Mouse (Mus musculus) myocyte (in vitro differentiated cells): ENCODE measurements at regions not wholly inside any gene's neighbourhood (a gene's known extent, or its start where the extent isn't known, plus 50 kb on each side); places are given as distances from the start of the nearest gene placed in this dataset.

Experiments used
- H3K27me3 ChIP-seq: one replicate; pipeline ENCODE4 v1.6.1; 2011; ENCODE audit not compliant: control insufficient read depth, insufficient read depth, insufficient read length
- H3K36me3 ChIP-seq: one replicate; pipeline ENCODE4 v1.6.1; 2011; ENCODE audit not compliant: control insufficient read depth, insufficient read depth
- H3K4me2 ChIP-seq: one replicate; pipeline ENCODE4 v1.6.1; 2011; ENCODE audit warnings: low read depth, control low read depth
- H3K4me3 ChIP-seq: one replicate; pipeline ENCODE4 v1.5.1; 2011; ENCODE audit warnings: mild to moderate bottlenecking, control low read depth, moderate library complexity
- H3K79me2 ChIP-seq: one replicate; pipeline ENCODE4 v1.6.1; 2011; ENCODE audit not compliant: control insufficient read depth, insufficient read depth
- H3ac ChIP-seq: one replicate; pipeline ENCODE4 v1.6.1; 2011; ENCODE audit not compliant: control insufficient read depth, insufficient read length
- CEBPB ChIP-seq: IDR thresholded peaks from 2 replicates; pipeline ENCODE4 v1.6.1; 2011; ENCODE audit warnings: mild to moderate bottlenecking, moderate library complexity; ENCODE audit not compliant: poor library complexity, insufficient read depth, severe bottlenecking
- E2F4 ChIP-seq: IDR thresholded peaks from one replicate; pipeline ENCODE4 v1.6.1; 2011; ENCODE audit warnings: mild to moderate bottlenecking, control low read depth, moderate library complexity; ENCODE audit not compliant: insufficient read depth
- MAX ChIP-seq: IDR thresholded peaks from one replicate; pipeline ENCODE4 v1.6.1; 2011; ENCODE audit warnings: low read depth, mild to moderate bottlenecking, control low read depth
- MYOD1 ChIP-seq, 3 experiments: IDR thresholded peaks; one replicate each; pipeline ENCODE4 v1.6.1; 2011; ENCODE audit warnings: control low read depth in 2 of 3, low read depth in 2 of 3, mild to moderate bottlenecking in 2 of 3, moderate library complexity in 1 of 3; ENCODE audit not compliant: insufficient read length in 2 of 3, control insufficient read depth in 1 of 3
- MYOG ChIP-seq, 3 experiments: IDR thresholded peaks; one replicate each; pipeline ENCODE4 v1.6.1; 2011; ENCODE audit warnings: control low read depth in 2 of 3, low read depth in 2 of 3, mild to moderate bottlenecking in 2 of 3; ENCODE audit not compliant: insufficient read length in 2 of 3, control insufficient read depth in 1 of 3, insufficient read depth in 1 of 3
- POLR2A ChIP-seq: IDR thresholded peaks from one replicate; pipeline ENCODE4 v1.6.1; 2011; ENCODE audit warnings: low read depth, mild to moderate bottlenecking, control low read depth, moderate library complexity; ENCODE audit not compliant: insufficient read length
- POLR2AphosphoS2 ChIP-seq: IDR thresholded peaks from one replicate; pipeline ENCODE4 v1.6.1; 2011; ENCODE audit warnings: low read depth, control low read depth; ENCODE audit not compliant: insufficient read length
- REST ChIP-seq: IDR thresholded peaks from one replicate; pipeline ENCODE4 v1.6.1; 2011; ENCODE audit warnings: mild to moderate bottlenecking, control low read depth, moderate library complexity; ENCODE audit not compliant: insufficient read depth, insufficient read length
- SRF ChIP-seq: IDR thresholded peaks from one replicate; pipeline ENCODE4 v1.6.1; 2011; ENCODE audit warnings: low read depth; ENCODE audit not compliant: control insufficient read depth, insufficient read length
- TCF12 ChIP-seq: IDR thresholded peaks from one replicate; pipeline ENCODE4 v1.6.1; 2011; ENCODE audit warnings: mild to moderate bottlenecking, control low read depth; ENCODE audit not compliant: poor library complexity, insufficient read depth, severe bottlenecking
- TCF3 ChIP-seq: IDR thresholded peaks from one replicate; pipeline ENCODE4 v1.6.1; 2011; ENCODE audit warnings: low read depth, control low read depth; ENCODE audit not compliant: insufficient read length
- USF1 ChIP-seq: IDR thresholded peaks from one replicate; pipeline ENCODE4 v1.6.1; 2011; ENCODE audit warnings: low read depth, mild to moderate bottlenecking, control low read depth, moderate library complexity

DNA sequence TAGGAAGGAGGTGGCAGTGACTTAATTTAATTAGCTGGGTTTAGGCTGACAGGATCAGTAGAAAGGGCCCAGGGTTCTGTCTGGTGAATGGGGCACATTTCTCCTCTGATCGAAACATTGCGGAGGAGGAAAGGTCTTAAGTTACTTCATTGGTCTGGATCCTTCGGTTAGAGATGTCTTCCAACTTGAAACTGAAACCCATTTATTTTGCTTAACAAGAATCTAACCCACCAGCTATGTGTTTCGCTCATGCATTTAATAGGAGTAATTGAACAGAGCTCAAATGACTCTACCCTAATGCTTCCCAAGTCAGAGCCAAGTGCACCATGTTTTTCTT, 64.2 kb upstream of the Pitx1 start:
- no peak overlapping the region for H3K4me2 ChIP-seq
- no peak overlapping the region for H3K4me3 ChIP-seq
- no peaks in the 10 kb centered on the region for H3K27me3 ChIP-seq
- H3ac ChIP-seq = no peak overlapping the region
- H3K79me2 ChIP-seq = no peaks in the 10 kb centered on the region
- TF ChIP-seq POLR2A (no peak), TCF12 (no peak), MYOD1 (IDR thresholded peaks at IDR 0.05; ENCODE audit: control insufficient read depth in 1 of 3, insufficient read length in 2 of 3, low read depth in 2 of 3) (no peak), POLR2AphosphoS2 (no peak), REST (no peak), E2F4 (no peak), CEBPB (no peak), MYOG (IDR thresholded peaks at IDR 0.05; ENCODE audit: control insufficient read depth in 1 of 3, insufficient read depth in 1 of 3, insufficient read length in 2 of 3, low read depth in 2 of 3) (no peak), MAX (no peak), USF1 (no peak), SRF (no peak), TCF3 (no peak)
- H3K36me3 ChIP-seq = no peaks in the 10 kb centered on the region

GRCm38 (mm10) chr13:55899501-55900189, 63.7 kb upstream of the Pitx1 start:
- Histone ChIP-seq H3K79me2 (no peaks in the 10 kb centered on the region), H3ac (no peak overlapping the region), H3K4me2 (no peak overlapping the region), H3K27me3 (no peaks in the 10 kb centered on the region), H3K4me3 (no peak overlapping the region), H3K36me3 (no peaks in the 10 kb centered on the region)
- no peak for TF ChIP-seq CEBPB
- no peak for TF ChIP-seq SRF
- TF ChIP-seq MYOG (IDR thresholded peaks at IDR 0.05; ENCODE audit: control insufficient read depth in 1 of 3, insufficient read depth in 1 of 3, insufficient read length in 2 of 3, low read depth in 2 of 3) = no peak
- TF ChIP-seq POLR2AphosphoS2 = no peak
- TF ChIP-seq USF1 = no peak
- no peak for TF ChIP-seq TCF3
- no peak for TF ChIP-seq MYOD1 (IDR thresholded peaks at IDR 0.05; ENCODE audit: control insufficient read depth in 1 of 3, insufficient read length in 2 of 3, low read depth in 2 of 3)
- no peak for TF ChIP-seq POLR2A
- no peak for TF ChIP-seq TCF12
- no peak for TF ChIP-seq E2F4
- no peak for TF ChIP-seq MAX
- no peak for TF ChIP-seq REST

DNA sequence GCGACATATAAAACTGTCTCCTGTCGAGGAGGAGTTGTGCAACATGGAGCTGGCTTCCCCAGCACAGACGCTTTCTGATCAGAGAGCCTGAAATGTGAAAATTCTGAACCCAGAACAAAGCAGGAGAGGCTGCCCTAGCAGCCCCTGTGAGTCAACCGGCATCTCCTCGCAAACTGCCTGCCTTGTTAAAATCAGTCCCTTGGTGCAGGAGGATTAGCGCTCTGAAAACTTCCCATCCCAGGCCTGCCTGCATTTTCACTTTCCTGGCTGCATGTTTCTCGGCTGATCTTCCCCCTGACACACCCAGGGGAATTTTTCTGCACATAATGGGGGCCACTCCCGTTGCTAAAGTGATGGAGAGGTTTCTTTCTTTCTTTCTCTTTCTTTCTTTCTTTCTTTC, 63.0 kb upstream of the Pitx1 start:
- no peaks in the 10 kb centered on the region for H3K36me3 ChIP-seq
- no peak overlapping the region for H3K4me2 ChIP-seq
- H3K79me2 ChIP-seq = no peaks in the 10 kb centered on the region
- H3K27me3 ChIP-seq = no peaks in the 10 kb centered on the region
- no peak overlapping the region for H3K4me3 ChIP-seq
- no peak overlapping the region for H3ac ChIP-seq
- TF ChIP-seq TCF12 (no peak), POLR2AphosphoS2 (no peak), MYOD1 (IDR thresholded peaks at IDR 0.05; ENCODE audit: control insufficient read depth in 1 of 3, insufficient read length in 2 of 3, low read depth in 2 of 3) (no peak), POLR2A (no peak), E2F4 (no peak), REST (no peak), USF1 (no peak), SRF (no peak), MYOG (IDR thresholded peaks at IDR 0.05; ENCODE audit: control insufficient read depth in 1 of 3, insufficient read depth in 1 of 3, insufficient read length in 2 of 3, low read depth in 2 of 3) (no peak), CEBPB (no peak)

DNA sequence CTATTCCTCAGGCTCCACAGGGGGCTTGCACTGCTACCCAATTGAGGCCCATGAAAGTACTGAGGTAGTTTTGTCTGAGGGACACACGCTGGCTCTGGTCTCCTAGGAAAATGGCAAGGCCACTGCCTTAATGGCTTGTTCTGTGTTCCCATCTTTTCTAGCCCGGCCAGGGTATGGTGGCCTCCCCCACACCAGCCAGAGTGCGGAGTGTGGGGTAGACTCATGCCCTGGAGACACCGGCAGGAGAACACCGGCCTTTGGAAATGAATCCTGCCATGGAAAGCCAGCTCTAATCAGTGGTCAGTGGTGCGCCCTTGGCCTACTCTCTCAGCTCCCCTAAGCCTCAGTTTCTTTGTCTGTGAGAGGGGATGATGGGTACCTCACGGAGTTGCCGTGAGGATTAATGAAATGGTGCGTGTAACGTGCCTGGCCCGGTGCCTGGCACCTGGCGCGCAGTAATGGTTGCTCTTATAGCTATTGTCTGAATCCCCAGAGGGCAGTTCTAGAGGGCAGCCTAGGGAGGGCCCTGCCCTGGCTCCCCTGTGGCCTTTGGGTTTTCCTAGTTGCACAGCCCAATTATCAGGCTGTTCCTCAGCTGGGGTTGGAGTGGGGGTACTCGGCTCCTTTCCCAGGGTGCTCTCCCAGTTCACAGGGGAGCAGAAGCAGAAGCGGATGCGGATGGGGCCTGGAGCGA, 62.4 kb upstream of the Pitx1 start:
- H3K27me3 ChIP-seq = no peaks in the 10 kb centered on the region
- no peak overlapping the region for H3ac ChIP-seq
- no peak overlapping the region for H3K4me3 ChIP-seq
- H3K79me2 ChIP-seq = no peaks in the 10 kb centered on the region
- no peak overlapping the region for H3K4me2 ChIP-seq
- TF ChIP-seq TCF3 (no peak), MAX (no peak), CEBPB (no peak), USF1 (no peak), POLR2A (no peak), MYOD1 (IDR thresholded peaks at IDR 0.05; ENCODE audit: control insufficient read depth in 1 of 3, insufficient read length in 2 of 3, low read depth in 2 of 3) (no peak), E2F4 (no peak), POLR2AphosphoS2 (no peak), REST (no peak)
- H3K36me3 ChIP-seq = no peaks in the 10 kb centered on the region
